Mouse (Mus musculus): ENCODE data around the gene Zfand4. TPM values are rescaled to one million over a fixed set of nuclear protein-coding genes. Genes with fewer than 3 reads are reported as not detected.
A peak's percentile ranks its signal among the peaks of the same experiment; 100 is the strongest.

Zfand4 gene
- polyA plus RNA-seq, 1 experiment, result 0.20 TPM

DNA sequence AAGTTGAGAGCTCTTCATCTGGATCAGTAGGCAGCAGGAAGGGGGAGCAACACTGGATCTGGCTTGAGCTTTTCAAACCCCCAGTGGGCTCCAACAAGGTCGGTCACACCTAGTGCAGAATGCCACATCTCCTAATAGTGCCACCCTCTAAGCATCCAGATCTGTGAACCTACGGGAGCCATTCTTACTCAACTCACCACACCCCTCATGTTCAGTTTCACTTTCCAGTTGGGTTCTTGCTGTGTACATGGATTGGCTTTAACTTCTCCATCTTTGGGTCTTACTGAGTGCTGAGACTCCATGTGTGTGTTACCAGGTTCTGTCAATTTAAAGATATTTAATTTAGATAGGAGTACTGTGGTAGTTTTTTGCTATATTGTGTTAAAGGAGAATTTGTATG is 47.4 kb downstream of the Zfand4 start:
- no peak overlapping the region for H3K4me3 ChIP-seq (ENCODE audit: insufficient read depth, low read depth, low read length)
- no peaks in the 10 kb centered on the region for H3K4me1 ChIP-seq (ENCODE audit: control insufficient read depth, insufficient read depth, low read length)
- TF ChIP-seq POLR2A (IDR thresholded peaks at IDR 0.05; ENCODE audit: low read depth, low read length) (no peak), CTCF (conservative IDR thresholded peaks at IDR 0.05; ENCODE audit: insufficient read depth, insufficient read length, low read depth, low read length) (no peak)
- no peak for DNase-seq
- H3K36me3 ChIP-seq (ENCODE audit: control insufficient read depth, insufficient read depth, low read length), result no peaks in the 10 kb centered on the region
- 97% methylated on average over 2 of the region's 2 CpGs for WGBS
- H3K27me3 ChIP-seq (replicated peaks; ENCODE audit: control insufficient read depth, insufficient read depth, low read length), result no peaks in the 10 kb centered on the region
- H3K27ac ChIP-seq (ENCODE audit: insufficient read depth, low read depth, low read length), result no peak overlapping the region

GRCm38 (mm10) chr6:116319259-116319658 is 55.2 kb downstream of the Zfand4 start:
- H3K27ac ChIP-seq (ENCODE audit: insufficient read depth, low read depth, low read length), result no peak overlapping the region
- H3K27me3 ChIP-seq (replicated peaks; ENCODE audit: control insufficient read depth, insufficient read depth, low read length), result no peaks in the 10 kb centered on the region
- H3K4me3 ChIP-seq (ENCODE audit: insufficient read depth, low read depth, low read length), result no peak overlapping the region
- no peaks in the 10 kb centered on the region for H3K36me3 ChIP-seq (ENCODE audit: control insufficient read depth, insufficient read depth, low read length)
- DNase-seq, result no peak
- no peak for TF ChIP-seq CTCF (conservative IDR thresholded peaks at IDR 0.05; ENCODE audit: insufficient read depth, insufficient read length, low read depth, low read length)
- no peaks in the 10 kb centered on the region for H3K4me1 ChIP-seq (ENCODE audit: control insufficient read depth, insufficient read depth, low read length)
- 83% methylated on average over 3 of the region's 3 CpGs for WGBS

DNA sequence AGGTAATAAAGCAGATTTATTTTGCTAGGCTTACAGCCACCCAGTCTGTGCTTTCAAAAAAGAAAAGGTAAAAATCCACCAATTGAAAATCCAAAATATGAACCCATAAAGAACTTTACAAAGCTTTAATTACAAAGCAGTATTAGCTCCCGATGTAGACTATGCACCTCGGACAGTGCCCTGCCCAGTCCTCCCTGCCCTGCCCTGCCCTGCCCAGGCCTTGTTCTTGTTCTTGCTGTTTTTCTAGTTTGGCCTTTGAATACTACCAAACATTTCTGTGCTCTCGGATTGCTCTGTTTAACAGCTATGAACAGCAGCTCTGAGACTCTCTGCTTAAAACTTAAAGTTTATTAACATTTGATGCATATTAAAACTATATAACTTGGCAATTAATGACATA is 62.6 kb downstream of the Zfand4 start:
- no peaks in the 10 kb centered on the region for H3K4me1 ChIP-seq (ENCODE audit: control insufficient read depth, insufficient read depth, low read length)
- 41% methylated on average over 3 of the region's 3 CpGs for WGBS
- no peak for DNase-seq
- H3K36me3 ChIP-seq (ENCODE audit: control insufficient read depth, insufficient read depth, low read length), result no peaks in the 10 kb centered on the region
- TF ChIP-seq POLR2A (IDR thresholded peaks at IDR 0.05; ENCODE audit: low read depth, low read length) (no peak), CTCF (conservative IDR thresholded peaks at IDR 0.05; ENCODE audit: insufficient read depth, insufficient read length, low read depth, low read length) (no peak)
- no peak overlapping the region for H3K4me3 ChIP-seq (ENCODE audit: insufficient read depth, low read depth, low read length)
- H3K27me3 ChIP-seq (replicated peaks; ENCODE audit: control insufficient read depth, insufficient read depth, low read length), result no peaks in the 10 kb centered on the region
- no peak overlapping the region for H3K27ac ChIP-seq (ENCODE audit: insufficient read depth, low read depth, low read length)

- whole genome bisulfite sequencing, result 80% methylated on average over 2 of the region's 2 CpGs
- no peaks in the 10 kb centered on the region; the same call in 1 of the 2 replicates for H3K4me1 ChIP-seq (ENCODE audit: control insufficient read depth, insufficient read depth, low read length)
- no peaks in the 10 kb centered on the region for H3K27me3 ChIP-seq (replicated peaks; ENCODE audit: control insufficient read depth, insufficient read depth, low read length)
- no peak overlapping the region for H3K27ac ChIP-seq (ENCODE audit: insufficient read depth, low read depth, low read length)
- H3K4me3 ChIP-seq (ENCODE audit: insufficient read depth, low read depth, low read length), result no peak overlapping the region
- no peaks in the 10 kb centered on the region for H3K36me3 ChIP-seq (ENCODE audit: control insufficient read depth, insufficient read depth, low read length)
- no peak for TF ChIP-seq CTCF (conservative IDR thresholded peaks at IDR 0.05; ENCODE audit: insufficient read depth, insufficient read length, low read depth, low read length)
- peak; percentile 37 for DNase-seq
These were observed 67.4 kb downstream of the Zfand4 start for GRCm38 (mm10) chr6:116331396-116331795.

DNA sequence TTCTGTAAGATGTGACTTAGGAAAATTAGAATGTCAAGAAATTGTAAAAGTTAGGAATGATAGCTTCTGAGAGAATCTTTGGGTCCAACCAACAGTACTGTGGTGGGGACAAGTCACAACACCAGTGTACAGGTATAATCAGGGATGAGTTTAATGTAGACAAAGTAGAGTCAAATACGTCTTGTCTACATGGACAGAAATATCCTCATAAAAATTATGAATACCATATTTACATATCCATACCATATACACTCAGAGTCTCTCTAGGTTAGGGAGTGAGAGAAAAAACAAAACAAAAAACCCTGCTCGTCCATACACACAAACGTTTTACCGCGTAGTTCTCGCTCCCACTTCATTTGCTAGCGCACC is 73.4 kb downstream of the Zfand4 start:
- H3K27me3 ChIP-seq (replicated peaks; ENCODE audit: control insufficient read depth, insufficient read depth, low read length), result no peaks in the 10 kb centered on the region
- H3K36me3 ChIP-seq (ENCODE audit: control insufficient read depth, insufficient read depth, low read length), result no peaks in the 10 kb centered on the region
- peak overlapping the region; percentile 99 for H3K4me3 ChIP-seq (ENCODE audit: insufficient read depth, low read depth, low read length)
- WGBS, result 4% methylated on average over 7 of the region's 7 CpGs
- H3K27ac ChIP-seq (ENCODE audit: insufficient read depth, low read depth, low read length), result peak overlapping the region; percentile 53
- TF ChIP-seq CTCF (conservative IDR thresholded peaks at IDR 0.05; ENCODE audit: insufficient read depth, insufficient read length, low read depth, low read length) (no peak), POLR2A (IDR thresholded peaks at IDR 0.05; ENCODE audit: low read depth, low read length) (no peak)
- peaks cover 8% of the 10 kb centered on the region; the same call in 1 of the 2 replicates for H3K4me1 ChIP-seq (ENCODE audit: control insufficient read depth, insufficient read depth, low read length)
- no peak for DNase-seq

GRCm38 (mm10) chr6:116337835-116338501 is 73.9 kb downstream of the Zfand4 start, which contains the start of gene March8:
TSS of gene March8 (plus strand) at chr6:116338024.
- Histone ChIP-seq H3K4me3 (ENCODE audit: insufficient read depth, low read depth, low read length) (peak within 1 kb of the TSS; percentile 99), H3K36me3 (ENCODE audit: control insufficient read depth, insufficient read depth, low read length) (no peaks in the 10 kb centered on the region), H3K27me3 (replicated peaks; ENCODE audit: control insufficient read depth, insufficient read depth, low read length) (no peaks in the 10 kb centered on the region), H3K4me1 (ENCODE audit: control insufficient read depth, insufficient read depth, low read length) (peaks cover 8% of the 10 kb centered on the region; the same call in 1 of the 2 replicates), H3K27ac (ENCODE audit: insufficient read depth, low read depth, low read length) (peak within 1 kb of the TSS; percentile 81)
- TF ChIP-seq POLR2A (IDR thresholded peaks at IDR 0.05; ENCODE audit: low read depth, low read length), result peak; percentile 30
- no peak for TF ChIP-seq CTCF (conservative IDR thresholded peaks at IDR 0.05; ENCODE audit: insufficient read depth, insufficient read length, low read depth, low read length)
- peak; percentile 98 for DNase-seq
- under 1% methylated on average over 74 of the region's 75 CpGs for whole genome bisulfite sequencing

GRCm38 (mm10) chr6:116338520-116338919 is 74.5 kb downstream of the Zfand4 start:
- WGBS, result 6% methylated on average over 8 of the region's 8 CpGs
- Histone ChIP-seq H3K4me3 (ENCODE audit: insufficient read depth, low read depth, low read length) (peak overlapping the region; percentile 99), H3K4me1 (ENCODE audit: control insufficient read depth, insufficient read depth, low read length) (peaks cover 8% of the 10 kb centered on the region; the same call in 1 of the 2 replicates), H3K27ac (ENCODE audit: insufficient read depth, low read depth, low read length) (peak overlapping the region; percentile 81), H3K36me3 (ENCODE audit: control insufficient read depth, insufficient read depth, low read length) (no peaks in the 10 kb centered on the region), H3K27me3 (replicated peaks; ENCODE audit: control insufficient read depth, insufficient read depth, low read length) (no peaks in the 10 kb centered on the region)
- DNase-seq, result no peak
- TF ChIP-seq POLR2A (IDR thresholded peaks at IDR 0.05; ENCODE audit: low read depth, low read length), result no peak
